Mouse (Mus musculus): ENCODE measurements at regions not wholly inside any gene's neighbourhood (a gene's known extent, or its start where the extent isn't known, plus 50 kb on each side); places are given as distances from the start of the nearest gene placed in this dataset.
"Not testable (repeated sequence)": the region's sequence is repeated elsewhere in the genome, so short reads cannot be mapped to it uniquely, and the experiment has no call there.

- DNase-seq, result no peak
Measured at GRCm38 (mm10) chr1:113550172-113550571, 1685.5 kb upstream of the Dsel start.

- no peak for DNase-seq
Measured at GRCm38 (mm10) chr1:113539981-113540380, 1675.3 kb upstream of the Dsel start.

- no peak for DNase-seq
Measured at GRCm38 (mm10) chr1:113530553-113530952, 1665.8 kb upstream of the Dsel start.

DNA sequence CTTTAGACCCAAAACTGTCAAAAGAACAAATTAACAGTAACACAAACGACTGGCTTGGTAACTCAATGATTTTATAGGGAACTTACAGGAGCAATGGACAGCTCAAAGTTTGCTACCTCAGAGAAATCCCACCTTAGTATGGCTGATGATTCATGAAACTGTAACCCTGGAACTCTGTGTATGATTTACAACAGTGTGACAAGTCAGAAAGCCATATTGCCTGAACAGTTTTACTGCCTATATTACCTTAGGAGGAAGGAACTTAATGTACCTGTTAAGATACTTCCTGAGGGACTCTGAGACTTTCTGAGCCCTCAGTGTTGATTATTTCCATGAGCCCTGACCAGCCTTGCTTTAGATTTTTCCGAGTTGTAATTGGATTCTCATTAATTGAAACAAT is 1631.3 kb upstream of the Dsel start:
- no peak for DNase-seq

DNA sequence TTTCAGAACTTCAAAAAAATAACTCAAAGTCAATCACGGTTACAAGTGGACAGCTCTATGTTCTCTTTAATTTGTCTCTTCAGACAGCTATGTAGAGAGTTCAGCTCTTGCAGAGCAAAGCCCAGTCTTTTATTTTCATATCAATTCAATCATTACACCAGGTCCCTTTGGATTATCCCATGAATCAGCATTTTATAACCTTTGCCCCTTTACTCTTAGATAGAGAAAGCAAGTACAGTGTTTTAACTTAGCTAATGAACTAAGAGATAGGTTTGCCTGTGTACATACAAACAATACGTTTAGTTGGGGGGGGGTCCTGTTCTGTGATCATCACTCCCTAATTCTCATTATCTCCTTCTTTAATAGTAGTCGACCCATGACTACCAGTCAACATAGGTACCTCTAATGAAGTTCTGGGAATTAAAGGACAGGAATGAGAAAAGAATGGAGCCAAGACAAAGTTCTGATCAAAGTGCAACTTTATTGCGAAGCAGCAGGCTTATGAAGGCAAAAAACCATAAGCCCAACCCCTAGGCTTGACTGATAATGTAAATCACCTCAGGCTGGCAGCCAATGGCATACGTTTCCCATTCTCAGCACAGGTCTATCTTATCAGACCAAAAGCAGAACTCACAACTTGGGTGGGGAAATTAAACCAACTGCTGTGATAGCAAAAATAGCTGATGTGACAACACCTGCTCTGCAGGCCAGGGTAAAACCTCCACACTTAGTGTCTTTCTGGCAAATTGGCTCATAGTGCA is 1625.7 kb upstream of the Dsel start:
- DNase-seq, result no peak

DNA sequence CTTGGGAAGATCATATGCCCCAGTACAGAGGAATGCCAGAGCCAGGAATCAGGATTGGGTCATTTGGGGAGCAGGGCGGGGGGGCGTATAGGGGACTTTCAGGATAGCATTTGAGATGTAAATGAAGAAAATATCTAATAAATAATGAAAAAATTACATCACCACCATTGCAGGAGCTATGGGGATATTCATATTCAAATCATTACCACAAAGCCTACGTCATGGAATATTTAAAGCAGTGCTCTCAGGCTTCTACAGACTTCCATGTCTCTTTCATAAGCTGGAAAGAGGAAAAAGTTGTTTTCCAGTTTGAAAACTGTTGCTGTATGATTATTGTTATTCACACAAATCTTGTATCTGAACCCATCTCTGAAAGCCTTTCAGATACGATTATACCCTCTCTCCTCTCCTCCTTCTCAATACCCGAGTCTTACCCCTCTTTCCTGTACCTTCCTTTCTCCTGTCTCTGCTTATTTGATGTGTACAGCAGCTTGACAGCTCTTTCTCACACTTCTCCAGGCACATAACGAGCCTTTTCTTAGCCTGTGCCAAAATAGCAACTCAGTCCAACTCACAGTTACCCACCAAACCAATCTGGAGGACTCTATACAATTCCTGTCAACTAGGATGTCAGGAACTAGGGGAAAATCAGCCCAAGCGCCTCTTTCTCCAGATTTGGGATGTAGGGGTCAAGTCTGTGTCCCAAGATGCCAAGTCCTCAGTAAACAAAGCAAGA is 1592.0 kb upstream of the Dsel start:
- DNase-seq, result no peak

DNA sequence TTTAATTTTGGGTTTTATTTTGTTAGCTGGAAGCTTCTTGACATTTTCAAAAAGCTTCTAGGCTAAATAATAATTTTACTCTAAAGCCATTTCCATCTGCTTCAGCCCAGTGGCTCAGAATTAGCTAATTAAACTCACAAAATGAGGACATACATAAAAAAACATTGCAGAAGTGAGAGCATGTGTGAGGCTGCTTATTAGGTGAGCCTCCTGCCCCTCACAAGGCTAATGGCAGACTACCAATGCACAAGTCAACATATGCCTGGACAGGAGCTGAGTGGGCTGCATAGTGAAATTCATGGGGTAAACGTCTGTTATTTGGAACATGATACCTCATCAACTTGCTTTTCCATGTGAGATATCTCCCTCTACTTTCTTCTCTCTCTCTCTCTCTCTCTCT is 1569.0 kb upstream of the Dsel start:
- DNase-seq, result peak; percentile 64

- DNase-seq, result peak in 1 of 2 experiments; percentile 9
Measured at GRCm38 (mm10) chr1:113431266-113431665, 1566.5 kb upstream of the Dsel start.

GRCm38 (mm10) chr1:113412858-113413257 is 1548.1 kb upstream of the Dsel start:
- DNase-seq, result no peak

DNA sequence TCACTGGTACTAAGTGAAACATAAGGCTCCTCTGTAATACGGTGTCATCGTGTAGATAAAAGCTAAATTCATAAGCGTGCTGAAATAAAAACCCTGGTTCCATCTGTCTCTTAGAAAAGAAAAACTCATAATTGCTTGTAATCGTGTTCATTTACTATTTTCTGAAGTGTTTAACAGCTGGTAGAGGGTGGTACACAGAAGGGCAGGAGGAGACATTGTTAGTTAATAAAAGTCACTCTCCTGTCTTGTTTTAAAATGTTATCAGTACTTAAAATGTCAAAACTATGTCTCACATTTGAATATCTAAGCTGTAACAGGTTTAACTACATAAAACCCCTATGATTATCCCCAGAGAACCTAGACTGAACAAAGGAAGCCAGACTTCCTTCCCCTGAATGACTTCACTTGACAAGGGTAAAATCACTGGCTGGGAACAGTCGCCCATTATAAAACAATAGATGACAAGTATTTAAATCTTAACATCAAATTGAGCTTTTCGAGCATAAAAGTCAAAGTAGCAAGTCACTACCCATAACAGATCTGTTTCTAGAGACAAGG is 1530.6 kb upstream of the Dsel start:
- DNase-seq, result no peak

- not testable (repeated sequence) for DNase-seq
Measured at GRCm38 (mm10) chr1:113394326-113394725, 1529.6 kb upstream of the Dsel start.

DNA sequence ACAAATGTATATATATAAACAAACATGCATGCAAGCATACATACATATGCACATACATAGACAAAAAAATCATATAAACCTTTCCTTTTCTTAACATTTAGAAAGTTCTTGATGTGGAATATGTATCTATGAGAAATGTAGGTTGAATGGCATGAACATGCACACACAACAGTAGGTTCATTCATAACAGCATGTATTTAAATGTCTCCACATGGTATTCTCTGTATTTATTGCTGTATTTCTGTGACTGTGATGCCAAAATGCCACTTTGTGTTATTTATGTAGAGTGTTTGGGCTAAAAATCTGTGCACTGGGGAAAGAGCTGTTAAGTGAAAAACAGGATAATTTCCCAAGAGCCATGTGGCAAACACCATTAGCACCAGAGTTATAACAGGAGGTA is 1528.2 kb upstream of the Dsel start:
- DNase-seq, result no peak

DNA sequence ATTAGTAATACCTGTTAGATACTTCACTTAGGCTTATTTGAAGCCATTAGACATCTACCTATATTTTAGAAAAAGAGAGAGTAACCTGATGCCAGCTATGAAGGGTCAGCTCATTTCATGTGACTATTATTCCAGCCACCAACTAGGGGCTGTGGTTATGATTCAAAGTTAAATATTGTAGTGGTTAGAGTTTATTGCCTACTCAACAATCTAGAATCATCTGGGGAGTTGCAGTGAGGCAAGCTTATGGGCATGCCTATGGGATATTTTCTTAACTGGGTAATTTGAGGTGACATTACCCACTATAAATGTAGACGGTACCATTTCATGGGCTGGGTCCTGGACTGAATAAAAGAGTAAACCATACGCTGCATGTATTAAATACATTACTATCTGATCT is 1525.2 kb upstream of the Dsel start:
- no peak for DNase-seq

GRCm38 (mm10) chr1:113384888-113385430 is 1520.2 kb upstream of the Dsel start:
- DNase-seq, result no peak

DNA sequence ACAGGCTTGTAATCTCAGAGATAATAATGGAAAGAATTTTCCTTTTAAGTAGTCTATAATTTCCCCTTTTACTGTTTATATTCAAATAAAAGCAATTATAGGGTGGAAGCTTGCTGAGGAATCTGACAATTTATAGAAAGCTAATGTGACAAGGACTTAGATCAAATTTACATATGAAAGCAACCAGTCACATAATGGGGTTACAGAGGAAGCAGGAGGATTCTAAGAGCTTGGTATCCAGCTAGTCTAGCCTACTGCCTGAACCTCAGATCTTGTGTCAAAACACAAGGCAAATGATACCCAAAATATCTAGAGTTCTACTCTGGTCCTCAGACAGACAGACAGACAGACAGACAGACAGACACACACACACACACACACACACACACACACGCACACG is 1519.0 kb upstream of the Dsel start:
- no peak for DNase-seq

- DNase-seq, result no peak
Measured at GRCm38 (mm10) chr1:113372679-113373078, 1508.0 kb upstream of the Dsel start.

DNA sequence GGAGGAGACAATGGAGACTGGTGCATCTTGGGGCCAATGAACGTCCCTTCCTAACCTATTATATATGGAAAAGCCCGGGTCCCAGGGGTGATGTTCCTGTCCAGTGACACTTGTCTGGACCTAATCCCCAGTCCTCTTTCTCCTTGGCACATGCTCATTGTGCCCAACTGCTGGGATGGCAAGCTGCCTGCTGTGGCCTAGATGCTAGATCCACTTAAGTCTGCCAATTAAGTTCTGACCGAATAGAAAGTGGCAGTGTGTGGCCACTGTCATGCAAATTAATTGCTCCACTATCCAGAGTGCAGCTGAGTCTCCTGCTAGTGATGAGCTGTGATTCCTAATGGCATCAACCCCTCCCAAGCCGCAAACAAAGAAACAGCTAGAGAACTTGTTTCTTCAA is 1493.5 kb upstream of the Dsel start:
- DNase-seq, result no peak

DNA sequence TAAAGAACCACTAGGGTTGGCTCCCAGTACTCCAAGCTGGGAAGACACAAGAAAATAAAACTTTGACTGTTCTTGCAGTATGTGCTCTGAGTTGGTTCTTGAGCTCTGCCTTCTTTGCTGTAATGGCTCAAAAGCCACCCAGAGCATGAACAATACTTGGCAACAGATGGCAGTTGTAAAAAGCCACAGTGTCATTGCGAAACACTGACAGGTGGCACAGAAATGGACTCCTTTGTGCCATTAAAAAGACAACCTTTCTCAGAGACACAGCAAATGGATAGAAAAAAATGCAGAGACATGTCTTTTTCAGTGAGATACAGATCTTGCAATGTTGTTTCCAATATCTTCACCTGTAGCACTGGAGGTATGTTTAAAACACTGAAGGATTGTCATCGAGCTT is 1443.3 kb upstream of the Dsel start:
- DNase-seq, result no peak

DNA sequence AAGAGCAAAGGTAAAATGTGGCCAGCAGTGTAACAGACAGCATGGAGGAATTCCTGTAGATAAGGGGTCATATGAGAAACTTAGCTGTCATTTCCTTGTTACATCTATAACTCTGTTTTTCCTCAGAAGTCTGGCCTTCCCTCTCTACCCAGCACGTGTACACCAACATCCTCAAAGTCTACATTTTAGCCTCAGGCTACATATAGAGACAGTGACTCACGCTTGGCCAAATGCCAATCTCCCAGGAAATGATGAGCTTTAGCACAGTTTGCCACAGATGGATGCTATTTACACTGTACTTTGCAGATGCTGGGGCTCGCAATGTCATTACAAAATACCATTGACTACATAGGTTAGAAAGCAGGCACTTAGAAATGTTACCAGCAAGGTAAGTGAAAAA is 1433.1 kb upstream of the Dsel start:
- DNase-seq, result peak; percentile 1 to 4

DNA sequence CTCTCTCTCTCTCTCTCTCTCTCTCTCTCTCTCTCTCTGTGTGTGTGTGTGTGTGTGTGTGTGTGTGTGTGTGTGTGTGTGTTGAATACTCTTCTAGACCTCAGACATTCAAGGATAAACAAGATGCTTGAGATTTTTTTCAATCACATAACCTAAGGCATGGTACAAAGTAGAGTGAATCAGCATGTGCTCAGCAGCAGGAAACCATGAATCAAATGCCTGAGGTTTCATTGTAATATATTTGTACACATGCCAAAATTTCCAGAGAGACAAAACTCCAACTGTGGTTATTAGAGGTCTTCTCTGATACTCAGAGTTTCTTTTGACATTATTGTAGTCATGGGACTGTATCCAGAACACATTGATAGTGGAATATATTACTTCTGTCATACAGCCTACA is 1423.5 kb upstream of the Dsel start:
- no peak for DNase-seq

GRCm38 (mm10) chr1:113284122-113284521 is 1419.4 kb upstream of the Dsel start:
- DNase-seq, result no peak

- DNase-seq, result no peak
Measured at GRCm38 (mm10) chr1:113259421-113259820, 1394.7 kb upstream of the Dsel start.

- DNase-seq, result no peak
Measured at GRCm38 (mm10) chr1:113247325-113247724, 1382.6 kb upstream of the Dsel start.

DNA sequence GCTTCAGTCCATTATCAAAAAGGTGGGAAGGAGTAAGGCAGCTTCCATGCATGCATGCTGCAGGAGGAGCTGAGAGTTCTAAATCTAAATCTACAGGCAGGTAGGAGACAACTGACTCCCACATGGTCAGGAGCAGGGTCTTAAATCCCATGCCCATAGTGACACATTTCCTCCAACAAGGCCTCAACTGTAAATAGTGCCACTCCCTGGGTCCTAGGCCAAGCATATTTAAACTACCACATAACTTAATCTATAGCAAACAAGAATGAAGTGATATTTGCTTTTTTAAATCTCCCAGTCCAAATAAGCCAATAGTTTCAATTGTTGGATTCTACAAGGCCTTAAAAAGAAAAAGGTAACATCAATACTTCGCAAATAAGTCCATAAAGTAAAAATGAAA is 1345.4 kb upstream of the Dsel start:
- DNase-seq, result no peak

Data from layer of hippocampus, postnatal 36 days (tissue).